Mouse (Mus musculus) midbrain, embryonic 11.5 days (tissue): Measurements from ENCODE around the gene Cbs. TPM values are rescaled to one million over a fixed set of nuclear protein-coding genes. Genes with fewer than 3 reads are reported as not detected.
A peak's percentile ranks its signal among the peaks of the same experiment; 100 is the strongest.

Source experiments
- ATAC-seq: fragments of 200-750 bp; cut with Nextera tagmentation; 2 replicates; pipeline ENCODE4 v1.8.0; 2017; ENCODE audit warnings: moderate TSS enrichment, moderate library complexity; ENCODE audit not compliant: low FRiP score
- DNase-seq: peaks from one replicate; pipeline ENCODE4 v3.0.0; 2015; ENCODE audit warnings: low spot score; ENCODE audit errors: missing footprints
- H3K27ac ChIP-seq: fragments of 300-500 bp; sonication (generic); 2 replicates; pipeline ENCODE4 v1.5.1; 2014; ENCODE audit warnings: low read depth, low read length
- H3K27me3 ChIP-seq: fragments of 300-500 bp; sonication (generic); 2 replicates; pipeline ENCODE4 v1.6.1; 2014; ENCODE audit warnings: mild to moderate bottlenecking, low read length, moderate library complexity, mixed read lengths; ENCODE audit not compliant: control insufficient read depth, insufficient read depth
- H3K36me3 ChIP-seq: fragments of 300-500 bp; sonication (generic); 2 replicates; pipeline ENCODE4 v1.6.1; 2014; ENCODE audit warnings: mild to moderate bottlenecking, low read length, moderate library complexity, mixed read lengths; ENCODE audit not compliant: control insufficient read depth, insufficient read depth
- H3K4me1 ChIP-seq: fragments of 300-500 bp; sonication (generic); 2 replicates; pipeline ENCODE4 v1.6.1; 2014; ENCODE audit warnings: low read length; ENCODE audit not compliant: control insufficient read depth, insufficient read depth
- H3K4me2 ChIP-seq: fragments of 300-500 bp; sonication (generic); 2 replicates; pipeline ENCODE4 v1.6.1; 2014; ENCODE audit warnings: mild to moderate bottlenecking, moderate library complexity
- H3K4me3 ChIP-seq: fragments of 300-500 bp; sonication (generic); 2 replicates; pipeline ENCODE4 v1.5.1; 2014; ENCODE audit warnings: low read depth, low read length
- H3K9ac ChIP-seq: fragments of 300-500 bp; sonication (generic); 2 replicates; pipeline ENCODE4 v1.6.1; 2014; ENCODE audit warnings: low read length
- H3K9me3 ChIP-seq: fragments of 300-500 bp; sonication (generic); 2 replicates; pipeline ENCODE4 v1.6.1; 2016; ENCODE audit warnings: low read length; ENCODE audit not compliant: control insufficient read depth
- WGBS: fragments of 180-500 bp; shearing (Covaris S2); extraction: QIAGEN DNeasy Blood & Tissue Kit; methylation state at CpG from one replicate; pipeline ENCODE4 v1.1.7; 2014; 5-methylcytosine and 5-hydroxymethylcytosine counted together
- polyA plus RNA-seq: library from polyadenylated mRNA; unstranded; fragments of >200 nt; fragmentation: Nextera tagmentation; extraction: Ambion mirVana; gene quantifications from 2 replicates; pipeline ENCODE4 v1.2.1, GENCODE M21; 2014

Cbs gene
- polyA plus RNA-seq, 1 experiment from 2014 or later = 1.1 TPM

DNA sequence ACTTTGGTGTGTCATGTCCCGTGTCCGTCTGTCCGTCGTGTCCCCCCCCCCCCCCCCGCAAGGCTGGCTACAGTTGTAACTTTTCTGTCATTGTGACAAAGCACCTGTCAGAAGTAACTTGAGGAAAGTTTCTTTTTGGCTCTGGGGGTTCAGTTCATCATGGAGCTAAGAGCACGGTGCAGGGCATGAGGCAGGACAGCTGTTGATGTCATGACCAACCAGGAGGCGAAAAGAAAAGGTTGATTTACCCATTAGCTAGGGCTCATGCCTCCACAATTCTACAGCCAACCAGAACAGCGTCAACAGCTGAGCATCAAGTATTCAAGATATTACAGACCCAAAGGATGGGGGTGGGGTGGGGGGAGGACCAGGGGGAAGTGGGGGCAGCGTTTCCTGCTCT, 31.3 kb upstream of the Cbs start:
- ATAC-seq (no peak), DNase-seq (no peak)
- Histone ChIP-seq H3K4me1 (peaks cover 4% of the 10 kb centered on the region; the same call in 1 of the 2 replicates), H3K9me3 (no peaks in the 10 kb centered on the region), H3K27me3 (no peaks in the 10 kb centered on the region), H3K27ac (no peak overlapping the region), H3K9ac (no peak overlapping the region), H3K4me2 (no peak overlapping the region), H3K4me3 (no peak overlapping the region), H3K36me3 (no peaks in the 10 kb centered on the region)
- 89% methylated on average over 9 of the region's 9 CpGs for WGBS

DNA sequence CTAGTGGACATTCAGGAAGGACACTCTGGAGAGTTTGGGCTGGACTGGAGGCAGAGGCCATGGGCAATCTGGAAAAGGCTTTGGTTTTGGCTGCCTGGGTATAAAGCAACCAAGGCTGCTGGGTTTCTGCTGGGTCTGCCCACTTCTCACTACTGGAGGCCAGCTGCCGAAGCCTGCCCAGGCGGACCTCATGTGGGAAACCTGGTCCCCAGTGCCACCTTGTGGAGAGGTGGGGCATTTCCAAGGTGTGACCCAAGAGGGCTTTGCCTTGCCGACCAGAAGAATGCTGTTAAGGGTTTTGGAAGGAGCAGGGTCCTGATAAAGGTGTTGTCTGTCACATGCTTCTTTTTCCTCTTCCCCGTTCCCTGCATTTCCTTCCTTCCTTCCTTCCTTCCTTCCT, 27.7 kb upstream of the Cbs start:
- H3K9ac ChIP-seq = no peak overlapping the region
- WGBS = 12% methylated on average over 4 of the region's 4 CpGs
- peak; percentile 52; the same call in 1 of the 2 replicates for ATAC-seq

DNA sequence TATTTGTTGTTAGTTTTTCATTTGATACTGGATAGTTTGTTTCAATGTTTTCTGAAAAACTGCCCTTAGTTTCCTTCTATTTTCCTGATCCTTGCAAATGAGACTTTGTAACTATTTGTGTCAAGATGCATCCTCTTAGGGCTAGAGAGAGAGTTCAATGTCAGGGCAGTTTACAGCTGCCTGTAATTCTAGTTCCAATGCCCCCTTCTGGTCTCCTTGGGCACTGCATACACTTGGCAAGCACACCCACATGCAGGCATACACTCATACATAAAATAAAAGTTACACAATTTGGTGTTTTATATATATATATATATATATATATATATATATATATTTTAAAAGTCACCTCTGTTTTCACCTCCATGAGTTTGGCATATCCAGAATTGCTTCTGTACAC, 25.8 kb upstream of the Cbs start:
- Histone ChIP-seq H3K4me1 (peaks cover 5% of the 10 kb centered on the region), H3K36me3 (no peaks in the 10 kb centered on the region), H3K4me3 (no peak overlapping the region), H3K27me3 (no peaks in the 10 kb centered on the region), H3K4me2 (no peak overlapping the region), H3K9ac (no peak overlapping the region), H3K9me3 (no peaks in the 10 kb centered on the region), H3K27ac (no peak overlapping the region)
- DNase-seq = no peak
- ATAC-seq = no peak

More for the DNA sequence above, 27.7 kb upstream of the Cbs start:
- Histone ChIP-seq H3K27ac (no peak overlapping the region), H3K4me2 (no peak overlapping the region), H3K27me3 (no peaks in the 10 kb centered on the region), H3K36me3 (no peaks in the 10 kb centered on the region), H3K9me3 (no peaks in the 10 kb centered on the region), H3K4me1 (no peaks in the 10 kb centered on the region), H3K4me3 (no peak overlapping the region)
- DNase-seq = peak; percentile 94

DNA sequence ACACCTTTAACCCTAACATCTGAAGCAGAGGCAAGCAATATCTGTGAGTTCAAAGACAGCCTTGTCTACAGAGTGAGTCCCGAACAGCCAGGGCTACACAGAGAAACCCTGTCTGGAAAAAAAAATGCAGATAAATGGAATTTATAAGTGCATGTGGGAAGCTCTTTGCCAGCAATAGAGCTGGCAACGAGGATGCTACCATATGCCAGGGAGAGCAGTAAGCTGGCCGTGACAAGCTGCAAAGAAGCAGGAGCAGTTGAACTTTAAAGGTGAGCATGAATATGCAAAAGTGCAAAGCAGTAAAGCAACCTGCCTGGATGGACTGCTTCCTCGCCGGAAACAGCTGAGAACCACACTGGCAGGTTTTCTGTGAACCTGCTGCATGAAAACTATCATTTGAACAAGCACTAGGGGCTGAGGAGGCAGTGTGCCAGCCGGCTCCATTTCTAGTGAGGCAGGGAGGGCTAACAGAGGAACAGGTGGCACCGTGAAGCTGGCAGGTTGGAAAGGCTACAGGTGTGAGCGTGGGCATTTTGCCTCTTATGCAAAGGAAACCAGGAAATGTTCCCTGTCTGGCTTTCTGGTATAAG, 23.7 kb upstream of the Cbs start:
- DNase-seq = no peak
- H3K27ac ChIP-seq = no peak overlapping the region
- no peaks in the 10 kb centered on the region for H3K9me3 ChIP-seq
- ATAC-seq = no peak
- H3K36me3 ChIP-seq = no peaks in the 10 kb centered on the region
- no peak overlapping the region for H3K9ac ChIP-seq
- peaks cover 11% of the 10 kb centered on the region for H3K4me1 ChIP-seq
- H3K4me3 ChIP-seq = no peak overlapping the region
- H3K27me3 ChIP-seq = no peaks in the 10 kb centered on the region
- no peak overlapping the region for H3K4me2 ChIP-seq
- 81% methylated on average over 8 of the region's 8 CpGs for WGBS

DNA sequence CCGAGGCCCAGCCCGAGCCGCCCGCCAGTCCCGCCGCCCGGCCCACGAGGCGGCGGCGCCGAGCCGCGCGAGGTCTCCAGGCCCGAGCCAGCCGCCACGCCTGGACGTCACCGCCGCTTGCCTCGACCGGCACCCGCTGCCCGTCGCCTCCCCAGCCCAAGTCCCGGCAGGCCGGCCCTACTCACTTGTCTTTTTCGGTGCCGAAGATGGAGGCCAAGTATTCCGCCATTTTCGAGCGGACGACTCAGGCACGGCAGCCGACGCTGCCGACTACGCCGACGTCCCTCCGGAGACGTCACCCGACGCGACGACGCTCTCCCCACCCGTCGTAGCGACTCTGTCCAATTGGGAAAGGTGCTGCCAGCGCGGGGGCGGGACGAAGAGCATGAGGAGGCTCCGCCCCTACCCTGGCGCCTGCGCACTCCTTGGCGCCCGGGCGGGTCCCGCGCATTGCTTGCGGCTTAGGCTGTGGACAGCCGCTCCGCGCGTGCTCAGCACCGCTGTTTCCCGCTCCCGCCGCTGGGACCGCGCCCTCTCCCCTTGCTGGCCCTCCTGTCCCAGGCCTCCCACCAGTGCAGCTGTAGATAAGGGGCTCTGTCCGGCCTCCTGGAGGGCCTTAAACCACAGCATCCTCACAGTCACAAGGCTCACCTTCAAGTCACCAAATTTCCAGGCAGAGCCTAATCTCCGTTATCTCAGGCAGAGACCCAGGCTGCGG, 21.6 kb upstream of the Cbs start, which contains the start of gene U2af1:
TSS of gene U2af1 (minus strand) at position 425 of the 718 bp plus-strand sequence.
- DNase-seq = peak; percentile 100
- Histone ChIP-seq H3K4me1 (peaks cover 11% of the 10 kb centered on the region), H3K9ac (peak within 1 kb of the TSS; percentile 91), H3K27me3 (no peaks in the 10 kb centered on the region), H3K9me3 (no peaks in the 10 kb centered on the region), H3K4me3 (peak within 1 kb of the TSS; percentile 76), H3K27ac (peak within 1 kb of the TSS; percentile 76), H3K4me2 (peak within 1 kb of the TSS; percentile 74), H3K36me3 (peaks cover 10% of the 10 kb centered on the region)
- peak; percentile 99 for ATAC-seq
- WGBS = under 1% methylated on average over 76 of the region's 77 CpGs

DNA sequence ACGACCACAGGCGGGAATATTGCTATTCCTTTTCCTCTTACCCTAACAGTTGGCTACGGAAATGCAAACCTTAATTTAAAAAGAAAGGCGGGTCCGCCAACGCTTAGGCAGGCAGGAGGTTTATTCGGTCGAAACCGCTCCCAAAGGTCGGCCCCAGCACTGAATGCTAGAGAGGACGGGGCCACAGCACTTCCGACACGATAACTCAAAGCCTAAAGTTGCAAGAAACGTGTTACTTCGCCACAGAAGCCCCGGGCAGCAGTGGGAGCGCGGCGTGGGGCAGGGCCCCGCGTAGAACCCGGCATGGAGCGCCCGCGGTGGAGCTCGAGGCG, 21.1 kb upstream of the Cbs start:
- WGBS = under 1% methylated on average over 27 of the region's 27 CpGs
- Histone ChIP-seq H3K27ac (peak overlapping the region; percentile 67), H3K27me3 (no peaks in the 10 kb centered on the region), H3K4me2 (peak overlapping the region; percentile 74), H3K9me3 (no peaks in the 10 kb centered on the region), H3K4me1 (peaks cover 11% of the 10 kb centered on the region), H3K4me3 (peak overlapping the region; percentile 76), H3K9ac (peak overlapping the region; percentile 91), H3K36me3 (peaks cover 16% of the 10 kb centered on the region)
- ATAC-seq (no peak), DNase-seq (no peak)

DNA sequence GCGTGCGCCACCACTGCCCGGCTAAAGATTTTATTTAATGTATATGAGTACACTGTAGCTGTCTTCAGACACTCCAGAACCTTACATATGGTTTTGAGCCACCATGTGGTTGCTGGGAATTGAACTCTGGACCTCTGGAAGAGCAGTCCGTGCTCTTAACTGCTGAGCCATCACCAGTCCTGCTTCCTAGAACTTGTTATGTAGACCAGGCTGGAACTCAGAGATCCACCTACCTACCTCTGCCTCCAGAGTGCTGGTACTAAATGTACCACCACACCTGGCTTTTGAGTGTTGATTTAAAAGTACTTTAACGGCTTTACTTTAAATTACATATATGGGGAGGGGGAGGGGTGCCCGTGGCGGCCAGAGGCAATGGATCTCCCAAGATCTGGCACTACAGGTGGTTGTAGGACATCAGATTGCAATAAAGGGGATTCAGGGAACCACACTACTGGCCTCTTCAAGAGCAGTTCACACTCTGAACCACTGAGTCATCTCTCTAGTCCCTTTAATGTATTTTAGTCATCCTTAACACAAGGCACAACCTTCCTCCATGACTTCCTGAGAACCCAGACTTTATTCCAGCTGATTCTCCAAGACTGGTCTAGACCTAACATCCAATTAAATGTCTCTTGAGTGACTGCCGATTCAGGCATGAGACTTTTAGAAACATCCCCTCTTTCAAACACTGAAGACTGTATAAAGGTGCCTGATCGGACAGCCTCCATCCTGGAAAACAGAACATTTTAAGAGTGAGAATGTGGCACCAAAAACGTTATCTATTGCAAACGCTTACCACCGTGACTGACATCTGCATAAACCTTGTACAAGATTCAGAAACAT, 20.3 kb upstream of the Cbs start:
- peak overlapping the region; percentile 91 for H3K9ac ChIP-seq
- WGBS = 56% methylated on average over 12 of the region's 12 CpGs

DNA sequence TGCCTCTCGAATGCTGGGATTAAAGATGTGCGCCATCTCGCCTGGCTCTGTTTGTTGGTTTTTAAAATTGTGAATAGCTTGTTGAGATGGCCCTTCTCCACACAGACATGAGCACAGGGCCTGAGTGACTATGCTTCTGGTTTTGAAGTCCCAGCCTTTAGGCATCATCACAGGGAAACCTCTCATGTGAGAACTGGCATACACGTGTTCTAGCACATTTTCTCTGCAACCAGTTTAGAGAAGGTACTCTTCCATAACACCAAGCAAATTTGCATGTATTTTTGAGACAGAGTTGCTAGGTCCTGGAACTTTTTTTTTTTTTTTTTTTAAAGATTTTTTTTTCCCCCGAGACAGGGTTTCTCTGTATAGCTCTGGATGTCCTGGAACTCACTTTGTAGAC, 19.6 kb upstream of the Cbs start:
- no peak overlapping the region for H3K27ac ChIP-seq
- peaks cover 21% of the 10 kb centered on the region for H3K36me3 ChIP-seq
- no peak overlapping the region for H3K4me2 ChIP-seq
- peak; percentile 33 for DNase-seq
- no peaks in the 10 kb centered on the region for H3K9me3 ChIP-seq
- 90% methylated on average over 5 of the region's 5 CpGs for WGBS
- peaks cover 11% of the 10 kb centered on the region for H3K4me1 ChIP-seq
- H3K4me3 ChIP-seq = no peak overlapping the region
- no peak overlapping the region for H3K9ac ChIP-seq
- ATAC-seq = no peak
- no peaks in the 10 kb centered on the region for H3K27me3 ChIP-seq

More for the DNA sequence above, 20.3 kb upstream of the Cbs start:
- DNase-seq (peak; percentile 79), ATAC-seq (no peak)
- Histone ChIP-seq H3K9me3 (no peaks in the 10 kb centered on the region), H3K4me2 (peak overlapping the region; percentile 74), H3K27ac (no peak overlapping the region), H3K4me1 (peaks cover 11% of the 10 kb centered on the region), H3K27me3 (no peaks in the 10 kb centered on the region), H3K36me3 (peaks cover 16% of the 10 kb centered on the region), H3K4me3 (peak overlapping the region; percentile 76)

DNA sequence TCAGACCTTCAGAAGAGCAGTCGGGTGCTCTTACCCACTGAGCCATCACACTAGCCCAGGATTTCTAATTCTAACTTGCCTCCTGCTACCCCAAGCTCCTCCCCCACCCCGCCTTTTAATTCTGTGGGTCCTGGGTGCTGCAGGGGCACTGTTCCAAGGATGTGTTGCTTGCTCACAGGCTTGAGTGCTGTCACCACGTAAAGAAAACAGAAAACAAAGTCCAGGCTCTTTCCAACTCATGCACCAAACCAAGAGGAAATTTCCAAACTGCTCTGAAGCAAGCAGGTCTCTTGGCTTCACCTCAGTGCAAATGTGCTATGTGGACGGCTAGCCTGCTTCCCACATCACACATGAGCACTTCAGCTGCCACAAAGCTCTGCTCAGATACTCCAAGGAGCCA, 18.3 kb upstream of the Cbs start:
- H3K4me2 ChIP-seq = no peak overlapping the region
- WGBS = 80% methylated on average over 4 of the region's 4 CpGs
- peaks cover 32% of the 10 kb centered on the region for H3K36me3 ChIP-seq
- H3K27me3 ChIP-seq = no peaks in the 10 kb centered on the region
- H3K9me3 ChIP-seq = no peaks in the 10 kb centered on the region
- no peak overlapping the region for H3K27ac ChIP-seq
- no peak for DNase-seq
- ATAC-seq = no peak
- H3K4me1 ChIP-seq = peaks cover 11% of the 10 kb centered on the region
- H3K9ac ChIP-seq = no peak overlapping the region
- no peak overlapping the region for H3K4me3 ChIP-seq
